Mouse (Mus musculus) right cerebral cortex, postnatal 14 days (tissue): Measurements from ENCODE around the gene F12.
A peak's percentile ranks its signal among the peaks of the same experiment; 100 is the strongest.

Source experiments
- DNase-seq: peaks from one replicate; pipeline ENCODE4 v3.0.0; 2022

F12 gene

GRCm38 (mm10) chr13:55426613-55427012 is at the start of gene F12:
F12 (minus strand) TSS chr13:55426793.
- no peak for DNase-seq

- no peak for DNase-seq
Measured at GRCm38 (mm10) chr13:55476256-55476655, 49.7 kb upstream of the F12 start.

GRCm38 (mm10) chr13:55475750-55476149 is 49.2 kb upstream of the F12 start:
- no peak for DNase-seq

GRCm38 (mm10) chr13:55474621-55475069 is 48.1 kb upstream of the F12 start:
- peak; percentile 66 for DNase-seq

GRCm38 (mm10) chr13:55473961-55474360 is 47.4 kb upstream of the F12 start:
- DNase-seq, result no peak

- peak; percentile 36 for DNase-seq
Measured at GRCm38 (mm10) chr13:55473076-55473831, 46.7 kb upstream of the F12 start.

- peak; percentile 80 for DNase-seq
Measured at GRCm38 (mm10) chr13:55472132-55473022, 45.8 kb upstream of the F12 start.

GRCm38 (mm10) chr13:55471819-55472131 is 45.2 kb upstream of the F12 start:
- DNase-seq, result no peak

GRCm38 (mm10) chr13:55471156-55471818 is 44.7 kb upstream of the F12 start:
- peak; percentile 84 for DNase-seq

- no peak for DNase-seq
Measured at GRCm38 (mm10) chr13:55470372-55470771, 43.8 kb upstream of the F12 start.

GRCm38 (mm10) chr13:55468851-55469560 is 42.4 kb upstream of the F12 start:
- no peak for DNase-seq

- DNase-seq, result no peak
Measured at GRCm38 (mm10) chr13:55465830-55466440, 39.3 kb upstream of the F12 start.

- no peak for DNase-seq
Measured at GRCm38 (mm10) chr13:55465184-55465583, 38.6 kb upstream of the F12 start.

- peak; percentile 78 for DNase-seq
Measured at GRCm38 (mm10) chr13:55464027-55464884, 37.7 kb upstream of the F12 start, which contains the start of gene Prr7. Prr7 (plus strand) TSS chr13:55464267.

- DNase-seq, result no peak
Measured at GRCm38 (mm10) chr13:55463399-55464026, 36.9 kb upstream of the F12 start.

- DNase-seq, result no peak
Measured at GRCm38 (mm10) chr13:55462965-55463364, 36.4 kb upstream of the F12 start.

GRCm38 (mm10) chr13:55451785-55452549 is 25.4 kb upstream of the F12 start:
- no peak for DNase-seq

GRCm38 (mm10) chr13:55451296-55451695 is 24.7 kb upstream of the F12 start:
- no peak for DNase-seq

- DNase-seq, result no peak
Measured at GRCm38 (mm10) chr13:55450511-55450980, 24.0 kb upstream of the F12 start.
